Mouse (Mus musculus): ENCODE measurements at regions not wholly inside any gene's neighbourhood (a gene's known extent, or its start where the extent isn't known, plus 50 kb on each side); places are given as distances from the start of the nearest gene placed in this dataset.

DNA sequence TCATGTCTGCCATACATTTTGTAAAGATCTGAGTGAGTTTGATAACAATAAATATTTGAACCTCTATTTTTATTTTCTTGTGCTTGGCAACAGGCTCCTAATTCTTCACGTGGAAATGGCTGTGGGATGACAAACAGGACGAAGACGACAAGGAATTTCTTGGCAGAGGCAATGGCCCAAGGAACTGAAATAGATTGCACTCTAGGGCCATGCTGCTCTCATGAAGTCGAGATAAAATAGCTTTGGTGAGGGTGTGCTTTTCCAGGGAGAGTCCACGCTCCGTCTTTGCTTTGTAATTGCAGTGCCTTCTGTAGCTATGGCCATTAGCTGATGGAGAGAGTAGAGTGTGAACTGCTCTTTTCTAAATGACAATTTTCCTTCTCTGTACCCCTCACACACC is 50.9 kb upstream of the 1810046K07Rik start:
- no peaks in the 10 kb centered on the region for H3K27me3 ChIP-seq (ENCODE audit: control insufficient read depth, insufficient read depth, low read length)
- 86% methylated on average over 6 of the region's 6 CpGs for WGBS
- H3K9me3 ChIP-seq (ENCODE audit: control insufficient read depth, low read length), result no peaks in the 10 kb centered on the region
- H3K27ac ChIP-seq (ENCODE audit: low read depth, low read length), result no peak overlapping the region
- no peaks in the 10 kb centered on the region for H3K36me3 ChIP-seq (ENCODE audit: control insufficient read depth, insufficient read depth, low read length)
- DNase-seq (ENCODE audit: low spot score) (no peak), ATAC-seq (ENCODE audit: insufficient read depth, low FRiP score, low TSS enrichment) (no peak)
- no peaks in the 10 kb centered on the region for H3K4me1 ChIP-seq (ENCODE audit: control insufficient read depth, insufficient read depth, low read length)
- H3K4me3 ChIP-seq (ENCODE audit: low read depth, low read length), result no peak overlapping the region
- H3K4me2 ChIP-seq (ENCODE audit: low read depth), result no peak overlapping the region
- H3K9ac ChIP-seq (ENCODE audit: low read length), result no peak overlapping the region

DNA sequence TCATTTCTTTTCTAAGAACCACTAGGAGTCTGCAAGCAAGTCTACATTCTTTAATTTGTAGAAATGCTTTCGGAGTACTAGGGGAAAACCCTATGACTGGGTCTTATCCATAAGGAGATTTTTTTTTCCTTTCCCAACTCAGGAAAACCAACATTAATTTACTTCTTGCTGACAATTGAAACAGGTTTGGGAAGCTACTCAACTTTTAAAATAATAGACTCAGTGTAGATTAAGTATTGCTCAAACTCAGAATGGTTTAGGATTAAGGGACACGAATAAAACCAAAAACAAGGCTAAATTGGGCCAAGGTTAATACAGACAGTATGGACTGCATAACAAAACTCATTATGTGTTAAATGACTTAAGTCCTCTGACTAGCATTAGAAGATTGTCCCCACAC is 65.2 kb upstream of the 1810046K07Rik start:
- no peak for ATAC-seq (ENCODE audit: insufficient read depth, low FRiP score, low TSS enrichment)
- no peak overlapping the region for H3K9ac ChIP-seq (ENCODE audit: low read length)
- H3K36me3 ChIP-seq (ENCODE audit: control insufficient read depth, insufficient read depth, low read length), result no peaks in the 10 kb centered on the region
- no peak for DNase-seq (ENCODE audit: low spot score)
- no peak overlapping the region for H3K4me2 ChIP-seq (ENCODE audit: low read depth)
- H3K9me3 ChIP-seq (ENCODE audit: control insufficient read depth, low read length), result no peaks in the 10 kb centered on the region
- 94% methylated on average over 2 of the region's 2 CpGs for WGBS
- no peaks in the 10 kb centered on the region for H3K4me1 ChIP-seq (ENCODE audit: control insufficient read depth, insufficient read depth, low read length)
- H3K27ac ChIP-seq (ENCODE audit: low read depth, low read length), result no peak overlapping the region
- no peaks in the 10 kb centered on the region for H3K27me3 ChIP-seq (ENCODE audit: control insufficient read depth, insufficient read depth, low read length)
- H3K4me3 ChIP-seq (ENCODE audit: low read depth, low read length), result no peak overlapping the region

GRCm38 (mm10) chr9:51394372-51394771 is 65.7 kb upstream of the 1810046K07Rik start:
- Histone ChIP-seq H3K4me3 (ENCODE audit: low read depth, low read length) (no peak overlapping the region), H3K27me3 (ENCODE audit: control insufficient read depth, insufficient read depth, low read length) (no peaks in the 10 kb centered on the region), H3K9ac (ENCODE audit: low read length) (no peak overlapping the region), H3K9me3 (ENCODE audit: control insufficient read depth, low read length) (no peaks in the 10 kb centered on the region), H3K27ac (ENCODE audit: low read depth, low read length) (no peak overlapping the region), H3K4me1 (ENCODE audit: control insufficient read depth, insufficient read depth, low read length) (no peaks in the 10 kb centered on the region), H3K36me3 (ENCODE audit: control insufficient read depth, insufficient read depth, low read length) (no peaks in the 10 kb centered on the region), H3K4me2 (ENCODE audit: low read depth) (no peak overlapping the region)
- 77% methylated on average over 9 of the region's 9 CpGs for WGBS
- no peak for DNase-seq (ENCODE audit: low spot score)
- no peak for ATAC-seq (ENCODE audit: insufficient read depth, low FRiP score, low TSS enrichment)

- Histone ChIP-seq H3K4me2 (ENCODE audit: low read depth) (no peak overlapping the region), H3K36me3 (ENCODE audit: control insufficient read depth, insufficient read depth, low read length) (no peaks in the 10 kb centered on the region), H3K9ac (ENCODE audit: low read length) (no peak overlapping the region), H3K9me3 (ENCODE audit: control insufficient read depth, low read length) (no peaks in the 10 kb centered on the region), H3K4me1 (ENCODE audit: control insufficient read depth, insufficient read depth, low read length) (no peaks in the 10 kb centered on the region), H3K27me3 (ENCODE audit: control insufficient read depth, insufficient read depth, low read length) (no peaks in the 10 kb centered on the region), H3K27ac (ENCODE audit: low read depth, low read length) (no peak overlapping the region), H3K4me3 (ENCODE audit: low read depth, low read length) (no peak overlapping the region)
- 94% methylated on average over 3 of the region's 3 CpGs for WGBS
- DNase-seq (ENCODE audit: low spot score) (no peak), ATAC-seq (ENCODE audit: insufficient read depth, low FRiP score, low TSS enrichment) (no peak)
These were observed 68.1 kb upstream of the 1810046K07Rik start for GRCm38 (mm10) chr9:51396801-51397200.

GRCm38 (mm10) chr9:51397589-51398220 is 69.0 kb upstream of the 1810046K07Rik start:
- H3K4me2 ChIP-seq (ENCODE audit: low read depth), result no peak overlapping the region
- DNase-seq (ENCODE audit: low spot score) (peak; percentile 52), ATAC-seq (ENCODE audit: insufficient read depth, low FRiP score, low TSS enrichment) (no peak)
- no peaks in the 10 kb centered on the region for H3K36me3 ChIP-seq (ENCODE audit: control insufficient read depth, insufficient read depth, low read length)
- H3K27ac ChIP-seq (ENCODE audit: low read depth, low read length), result no peak overlapping the region
- no peaks in the 10 kb centered on the region for H3K4me1 ChIP-seq (ENCODE audit: control insufficient read depth, insufficient read depth, low read length)
- WGBS, result 4% methylated on average over 1 of the region's 1 CpGs
- H3K4me3 ChIP-seq (ENCODE audit: low read depth, low read length), result no peak overlapping the region
- H3K9me3 ChIP-seq (ENCODE audit: control insufficient read depth, low read length), result no peaks in the 10 kb centered on the region
- no peaks in the 10 kb centered on the region for H3K27me3 ChIP-seq (ENCODE audit: control insufficient read depth, insufficient read depth, low read length)
- no peak overlapping the region for H3K9ac ChIP-seq (ENCODE audit: low read length)

DNA sequence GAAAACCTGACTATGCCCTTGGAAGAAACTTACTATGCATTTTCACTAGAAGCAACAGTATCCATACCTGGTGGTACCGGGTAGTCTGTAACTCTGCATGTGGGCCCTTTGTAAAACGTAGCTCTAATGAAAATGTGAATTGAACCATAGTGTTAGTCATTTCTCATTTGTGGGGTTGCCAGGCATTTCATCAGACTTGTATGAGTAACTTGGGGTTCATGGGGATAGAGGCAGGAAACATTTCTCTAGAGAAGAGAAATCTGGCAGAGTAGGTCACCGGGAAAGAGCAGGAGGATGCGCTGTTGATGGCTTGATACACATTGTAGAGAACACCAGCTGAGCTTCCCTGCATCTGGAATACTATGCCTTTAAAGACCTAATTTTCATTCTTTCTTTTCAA is 70.2 kb upstream of the 1810046K07Rik start:
- no peak for ATAC-seq (ENCODE audit: insufficient read depth, low FRiP score, low TSS enrichment)
- H3K4me2 ChIP-seq (ENCODE audit: low read depth), result no peak overlapping the region
- H3K36me3 ChIP-seq (ENCODE audit: control insufficient read depth, insufficient read depth, low read length), result no peaks in the 10 kb centered on the region
- no peaks in the 10 kb centered on the region for H3K4me1 ChIP-seq (ENCODE audit: control insufficient read depth, insufficient read depth, low read length)
- WGBS, result 83% methylated on average over 4 of the region's 4 CpGs
- no peak overlapping the region for H3K4me3 ChIP-seq (ENCODE audit: low read depth, low read length)
- no peaks in the 10 kb centered on the region for H3K9me3 ChIP-seq (ENCODE audit: control insufficient read depth, low read length)
- no peaks in the 10 kb centered on the region for H3K27me3 ChIP-seq (ENCODE audit: control insufficient read depth, insufficient read depth, low read length)
- no peak overlapping the region for H3K9ac ChIP-seq (ENCODE audit: low read length)
- DNase-seq (ENCODE audit: low spot score), result no peak
- no peak overlapping the region for H3K27ac ChIP-seq (ENCODE audit: low read depth, low read length)

DNA sequence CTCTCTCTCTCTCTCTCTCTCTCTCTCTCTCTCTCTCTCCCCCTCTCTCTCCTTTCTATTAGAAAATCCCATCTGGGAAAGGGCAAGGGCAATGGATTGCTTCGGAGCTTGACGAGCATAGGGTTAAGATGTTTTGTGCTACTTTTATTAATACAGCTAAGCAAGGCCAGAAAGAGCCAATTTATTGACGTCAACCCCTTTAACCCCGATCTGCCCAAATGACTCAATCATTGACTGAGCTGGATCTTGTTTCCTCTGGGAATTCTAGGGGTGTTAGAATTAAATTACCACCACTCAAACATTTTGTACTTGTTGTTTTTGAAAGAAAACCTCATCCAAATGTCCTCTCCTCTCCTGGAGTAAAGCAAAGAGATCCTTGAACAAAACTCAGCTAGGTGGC is 70.6 kb upstream of the 1810046K07Rik start:
- Histone ChIP-seq H3K9me3 (ENCODE audit: control insufficient read depth, low read length) (no peaks in the 10 kb centered on the region), H3K27ac (ENCODE audit: low read depth, low read length) (no peak overlapping the region), H3K36me3 (ENCODE audit: control insufficient read depth, insufficient read depth, low read length) (no peaks in the 10 kb centered on the region), H3K4me1 (ENCODE audit: control insufficient read depth, insufficient read depth, low read length) (no peaks in the 10 kb centered on the region), H3K4me2 (ENCODE audit: low read depth) (no peak overlapping the region), H3K9ac (ENCODE audit: low read length) (no peak overlapping the region), H3K4me3 (ENCODE audit: low read depth, low read length) (no peak overlapping the region), H3K27me3 (ENCODE audit: control insufficient read depth, insufficient read depth, low read length) (no peaks in the 10 kb centered on the region)
- WGBS, result 51% methylated on average over 4 of the region's 4 CpGs
- ATAC-seq (ENCODE audit: insufficient read depth, low FRiP score, low TSS enrichment) (no peak), DNase-seq (ENCODE audit: low spot score) (no peak)

GRCm38 (mm10) chr9:51401779-51402178 is 73.1 kb upstream of the 1810046K07Rik start:
- Histone ChIP-seq H3K27me3 (ENCODE audit: control insufficient read depth, insufficient read depth, low read length) (no peaks in the 10 kb centered on the region), H3K4me2 (ENCODE audit: low read depth) (no peak overlapping the region), H3K27ac (ENCODE audit: low read depth, low read length) (no peak overlapping the region), H3K4me1 (ENCODE audit: control insufficient read depth, insufficient read depth, low read length) (no peaks in the 10 kb centered on the region), H3K36me3 (ENCODE audit: control insufficient read depth, insufficient read depth, low read length) (no peaks in the 10 kb centered on the region), H3K4me3 (ENCODE audit: low read depth, low read length) (no peak overlapping the region), H3K9ac (ENCODE audit: low read length) (no peak overlapping the region), H3K9me3 (ENCODE audit: control insufficient read depth, low read length) (no peaks in the 10 kb centered on the region)
- ATAC-seq (ENCODE audit: insufficient read depth, low FRiP score, low TSS enrichment) (no peak), DNase-seq (ENCODE audit: low spot score) (no peak)
- 92% methylated on average over 3 of the region's 3 CpGs for WGBS

DNA sequence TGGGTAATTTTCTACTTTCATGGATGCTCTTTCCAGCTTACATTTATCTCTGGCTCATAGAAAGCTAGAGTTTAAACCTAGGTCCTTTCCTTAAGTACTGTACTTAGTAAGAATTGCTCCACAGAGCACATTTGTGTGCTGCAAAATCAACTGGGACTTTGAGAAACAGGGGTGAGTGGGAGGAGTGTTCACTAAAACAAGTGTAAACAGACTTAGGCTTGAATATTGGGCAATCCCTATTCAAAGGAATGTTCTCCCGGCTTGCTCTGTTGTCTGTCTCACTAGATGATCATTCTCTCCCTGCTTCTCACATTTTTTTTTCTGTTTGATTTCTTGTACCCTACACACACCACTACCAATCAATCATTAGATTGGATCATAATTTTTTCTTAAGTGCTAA is 79.3 kb upstream of the 1810046K07Rik start:
- ATAC-seq (ENCODE audit: insufficient read depth, low FRiP score, low TSS enrichment), result no peak

More for the DNA sequence above, 79.3 kb upstream of the 1810046K07Rik start:
- Histone ChIP-seq H3K36me3 (ENCODE audit: control insufficient read depth, insufficient read depth, low read length) (no peaks in the 10 kb centered on the region), H3K4me2 (ENCODE audit: low read depth) (no peak overlapping the region), H3K27ac (ENCODE audit: low read depth, low read length) (no peak overlapping the region), H3K9ac (ENCODE audit: low read length) (no peak overlapping the region), H3K9me3 (ENCODE audit: control insufficient read depth, low read length) (no peaks in the 10 kb centered on the region), H3K27me3 (ENCODE audit: control insufficient read depth, insufficient read depth, low read length) (no peaks in the 10 kb centered on the region), H3K4me3 (ENCODE audit: low read depth, low read length) (no peak overlapping the region), H3K4me1 (ENCODE audit: control insufficient read depth, insufficient read depth, low read length) (no peaks in the 10 kb centered on the region)
- DNase-seq (ENCODE audit: low spot score), result no peak
- WGBS, result 87% methylated on average over 1 of the region's 1 CpGs
